Mouse (Mus musculus): ENCODE measurements around the gene Msantd1. TPM values are rescaled to one million over a fixed set of nuclear protein-coding genes. Genes with fewer than 3 reads are reported as not detected.

Msantd1 gene
- total RNA-seq, 2 experiments from 2014 or later: 10.1 to 10.3 TPM

DNA sequence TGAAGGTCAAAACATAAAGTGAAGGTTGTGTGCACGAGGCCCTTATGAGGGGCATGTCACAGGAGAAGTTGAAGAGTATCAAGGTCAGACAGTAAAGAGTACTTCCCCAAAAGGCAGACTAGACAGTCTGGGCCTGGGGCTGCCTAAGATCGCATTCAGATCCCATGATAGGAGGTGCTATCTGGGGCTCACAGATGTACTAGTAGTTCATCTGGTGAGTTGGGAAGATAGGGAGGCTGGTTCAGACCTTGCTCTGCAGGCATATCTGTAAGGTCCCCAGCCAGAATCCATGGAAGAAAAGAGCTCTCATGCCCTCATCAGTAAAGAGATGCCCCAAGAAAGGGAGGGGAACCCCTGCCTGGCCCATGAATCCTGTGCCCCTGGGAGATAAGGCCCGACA, 11.0 kb downstream of the Msantd1 start:
- DNase-seq (ENCODE audit: low spot score in 2 of 2): no peak
- intact Hi-C loops (cut with DNase I): loop anchor here (5.0 to 10.0 kb wide), 2 partner anchors 66 to 104 kb away; no protein-coding TSS in a partner anchor

DNA sequence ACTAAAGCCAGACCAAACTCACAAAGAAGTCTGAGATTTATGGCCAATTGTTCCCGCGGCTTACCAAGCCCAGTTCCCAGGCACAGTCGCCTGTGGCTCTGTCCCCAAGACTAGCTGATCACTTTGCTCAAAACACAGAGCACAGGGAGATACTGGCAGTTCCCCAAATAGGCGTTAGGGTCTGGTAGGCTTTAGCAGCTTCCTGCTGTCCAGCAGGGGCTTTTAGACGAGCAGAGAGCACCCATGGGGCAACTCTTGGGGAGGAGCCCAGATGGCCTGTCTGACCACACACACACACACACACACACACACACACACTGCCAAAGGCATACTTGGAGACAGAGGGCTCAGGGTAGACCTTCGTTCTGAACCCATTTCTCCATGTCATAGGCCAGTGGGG, 14.7 kb downstream of the Msantd1 start:
- intact Hi-C loops (cut with DNase I): no loop called here
- DNase-seq (ENCODE audit: low spot score in 2 of 2): no peak

DNA sequence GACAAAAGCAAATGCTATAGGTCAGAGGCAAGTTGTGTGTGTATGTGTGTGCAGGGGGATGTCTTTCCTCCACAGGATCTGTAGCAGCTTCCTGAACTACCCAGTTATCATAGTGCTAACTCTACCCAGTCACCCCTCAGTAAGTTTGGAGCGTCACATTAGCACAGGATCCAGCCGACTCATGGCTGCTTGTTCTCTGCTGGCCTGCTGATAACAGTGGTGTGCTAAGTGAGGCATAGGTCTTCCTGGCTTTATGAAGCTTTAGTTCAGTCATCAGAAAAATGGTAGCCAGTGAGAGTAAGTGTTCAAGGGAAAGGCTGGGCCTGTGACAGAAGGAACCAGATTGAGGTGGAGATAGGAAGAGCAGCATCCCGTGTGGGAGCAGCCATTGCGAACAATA, 16.1 kb downstream of the Msantd1 start:
- no peak for DNase-seq (ENCODE audit: low spot score in 2 of 2)
- intact Hi-C loops (cut with DNase I): no loop called here

DNA sequence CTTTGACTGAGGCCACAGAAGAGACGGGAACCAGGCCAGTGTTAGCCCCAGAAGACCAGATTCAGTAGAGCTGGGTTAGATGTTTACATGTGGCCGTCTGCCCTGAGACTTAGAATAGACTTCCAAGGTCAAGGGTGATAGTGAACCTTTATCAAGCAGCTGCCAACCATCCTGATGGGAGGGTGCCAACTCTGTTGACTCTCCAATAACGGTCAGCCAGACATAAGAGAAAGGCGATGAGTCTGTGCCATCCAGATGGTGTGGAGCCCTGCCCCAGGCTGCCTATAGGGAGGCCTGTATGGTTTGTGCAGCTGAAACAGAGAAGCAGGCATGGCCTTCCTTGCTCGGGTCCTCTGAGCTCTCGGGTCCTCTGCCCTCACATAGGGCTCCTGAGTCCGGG, 16.7 kb downstream of the Msantd1 start:
- intact Hi-C loops (cut with DNase I): no loop called here
- DNase-seq (ENCODE audit: low spot score in 2 of 2): no peak

DNA sequence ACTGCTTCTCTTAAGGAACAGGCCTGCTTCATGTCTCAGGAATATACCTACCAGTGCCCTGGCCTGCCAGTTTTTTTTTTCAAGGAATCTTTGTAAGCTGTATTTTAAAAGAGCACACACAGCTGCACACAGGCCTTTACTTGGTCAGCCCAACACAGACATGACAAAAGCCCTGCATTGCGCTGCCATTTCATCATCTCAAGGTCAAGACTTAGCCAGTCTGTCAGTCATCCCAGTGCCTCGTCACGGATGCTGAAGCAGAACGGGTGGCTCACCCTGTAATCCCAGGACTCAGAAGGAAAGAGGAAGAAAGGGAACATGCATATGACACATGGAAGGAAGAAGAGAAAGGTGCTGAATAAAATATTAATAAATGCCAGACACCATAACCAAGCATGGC, 19.8 kb downstream of the Msantd1 start:
- DNase-seq (ENCODE audit: low spot score in 2 of 2): no peak
- intact Hi-C loops (cut with DNase I): no loop called here

DNA sequence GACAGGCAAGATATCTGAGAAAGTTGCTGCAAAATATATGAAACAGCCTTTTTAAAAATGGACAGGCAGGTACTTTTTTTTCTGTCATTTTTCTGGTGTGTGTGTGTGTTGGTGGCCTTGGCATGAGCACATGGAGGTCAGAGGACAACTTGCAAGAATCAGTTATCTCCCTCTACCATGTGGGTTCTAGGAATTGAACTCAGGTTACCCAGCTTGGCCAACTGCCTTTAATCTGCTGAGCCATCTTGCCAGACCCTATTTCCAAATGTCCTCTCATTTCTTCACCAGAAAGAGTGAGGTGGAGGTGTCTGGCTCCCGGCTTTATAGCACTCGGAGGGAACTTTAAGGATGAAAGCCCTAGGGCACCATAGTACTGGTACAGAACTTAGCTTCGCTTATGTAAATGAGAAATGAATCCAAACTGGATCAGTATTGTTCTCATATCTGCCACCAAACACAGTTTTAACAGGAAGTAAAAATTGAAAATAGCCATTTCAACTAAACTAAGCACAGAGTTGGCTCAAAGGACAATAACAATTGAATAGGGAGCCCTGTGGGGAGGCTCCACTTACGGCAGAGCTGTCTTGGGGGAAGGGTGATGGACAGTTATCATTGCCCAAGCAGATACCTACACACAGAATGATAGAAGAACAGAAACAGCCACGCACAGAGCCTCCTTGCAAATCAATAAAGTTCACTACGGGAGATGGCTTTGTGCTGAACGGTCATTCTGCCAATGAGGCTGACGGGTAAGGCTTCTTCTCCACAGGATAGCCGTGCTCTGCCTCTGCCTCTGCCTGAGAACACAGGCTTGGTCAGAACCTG, 22.6 kb downstream of the Msantd1 start:
- DNase-seq (ENCODE audit: low spot score in 2 of 2): no peak
- intact Hi-C loops (cut with DNase I): no loop called here

DNA sequence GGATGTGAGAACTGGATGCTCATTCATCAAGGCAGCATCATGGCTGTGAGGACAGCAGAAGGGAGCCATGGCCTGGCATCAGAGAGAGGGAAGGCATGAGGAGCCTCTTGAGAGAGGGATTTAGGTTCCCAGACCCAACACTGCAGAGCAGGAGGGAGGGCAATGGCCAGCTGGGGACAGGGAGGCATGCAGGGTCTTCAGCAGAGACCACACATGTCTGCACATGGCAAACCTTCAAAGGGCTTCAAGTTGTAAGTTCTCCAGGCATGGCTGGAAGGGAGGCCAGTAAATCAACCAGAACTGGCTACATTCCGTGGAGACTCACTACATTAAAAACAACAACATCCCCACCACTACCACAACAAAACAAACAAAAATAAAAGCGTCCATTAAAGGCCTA, 23.3 kb downstream of the Msantd1 start:
- intact Hi-C loops (cut with DNase I): no loop called here
- DNase-seq (ENCODE audit: low spot score in 2 of 2): no peak

DNA sequence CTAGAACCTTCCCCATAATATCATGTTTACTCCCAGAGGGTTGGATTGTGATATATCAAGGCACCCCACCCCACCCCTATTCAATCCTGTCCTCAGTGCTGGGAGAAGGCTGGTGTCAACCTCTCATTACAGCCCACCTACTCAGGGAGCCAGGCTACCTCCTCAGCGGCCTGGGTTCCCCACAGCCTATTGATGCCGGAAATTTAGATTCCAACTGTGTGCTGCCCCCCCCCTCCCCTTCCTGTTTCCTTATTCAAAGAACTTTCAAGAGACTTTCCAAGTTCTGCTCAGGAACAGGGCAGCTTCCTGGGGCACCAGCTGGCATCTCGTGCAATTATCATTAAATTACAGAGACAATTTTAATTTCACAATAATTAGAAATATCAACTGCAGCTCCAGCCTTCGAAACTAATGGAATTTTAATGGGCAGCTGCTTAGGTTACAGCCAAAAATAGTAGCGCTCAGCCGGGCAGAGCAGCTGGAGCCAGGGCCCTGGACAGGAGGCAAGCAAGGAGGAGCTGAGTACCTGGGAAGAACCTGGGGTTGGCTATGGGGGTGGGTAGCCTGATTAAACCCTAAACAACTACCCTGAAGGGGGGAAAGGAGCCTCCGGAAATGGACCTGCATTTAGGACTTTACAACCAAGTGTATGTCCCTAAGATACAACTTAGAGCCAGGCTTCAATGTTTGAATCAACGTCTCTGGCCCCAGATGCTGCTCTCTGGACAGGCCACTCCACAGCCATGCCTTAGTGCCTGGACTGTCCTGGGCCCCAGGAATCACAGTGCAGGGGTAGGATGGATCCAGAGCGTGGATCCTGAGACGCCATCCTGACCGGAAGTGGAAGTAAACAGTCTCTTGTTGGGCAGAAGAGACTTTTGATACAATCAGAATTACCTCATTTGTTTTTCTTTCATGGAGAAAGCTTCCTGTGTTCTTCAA, 24.0 kb downstream of the Msantd1 start:
- DNase-seq (ENCODE audit: low spot score in 2 of 2): no peak
- intact Hi-C loops (cut with DNase I): no loop called here

DNA sequence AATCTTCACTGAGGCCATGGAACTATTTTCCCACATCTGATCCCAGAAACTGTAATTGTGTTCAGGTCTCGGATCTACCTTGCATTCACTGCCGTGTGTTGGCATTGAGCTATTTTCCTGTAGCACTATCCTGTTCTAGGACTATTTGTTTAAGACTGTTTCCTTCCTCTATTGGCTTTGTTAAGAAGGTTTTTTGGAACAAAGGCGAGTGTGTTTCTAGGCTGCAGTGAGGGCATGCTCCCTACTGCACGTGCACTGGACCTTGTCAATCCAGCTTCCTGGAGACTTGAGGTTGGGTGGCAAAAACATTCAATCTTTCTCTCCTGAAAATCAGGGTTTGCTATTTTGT, 24.6 kb downstream of the Msantd1 start:
- DNase-seq (ENCODE audit: low spot score in 2 of 2): no peak
- intact Hi-C loops (cut with DNase I): no loop called here

DNA sequence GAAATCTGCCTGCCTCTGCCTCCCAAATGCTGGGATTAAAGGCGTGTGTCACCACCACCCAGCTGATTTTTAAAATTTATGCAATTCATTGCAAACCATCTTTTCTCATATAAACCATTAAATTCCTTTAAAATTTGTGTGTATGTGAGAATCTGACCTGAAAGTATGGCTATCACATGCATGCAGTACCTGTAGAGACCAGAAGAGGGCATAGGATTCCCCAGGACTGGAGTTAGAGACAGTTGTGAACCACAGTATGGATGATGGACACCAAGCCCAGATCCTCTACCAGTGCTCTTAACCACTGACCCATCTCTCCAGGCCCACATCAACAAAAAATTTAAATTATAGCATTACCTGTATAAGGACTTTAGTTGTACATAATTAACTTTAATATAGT, 25.6 kb downstream of the Msantd1 start:
- intact Hi-C loops (cut with DNase I): no loop called here
- no peak for DNase-seq (ENCODE audit: low spot score in 2 of 2)

DNA sequence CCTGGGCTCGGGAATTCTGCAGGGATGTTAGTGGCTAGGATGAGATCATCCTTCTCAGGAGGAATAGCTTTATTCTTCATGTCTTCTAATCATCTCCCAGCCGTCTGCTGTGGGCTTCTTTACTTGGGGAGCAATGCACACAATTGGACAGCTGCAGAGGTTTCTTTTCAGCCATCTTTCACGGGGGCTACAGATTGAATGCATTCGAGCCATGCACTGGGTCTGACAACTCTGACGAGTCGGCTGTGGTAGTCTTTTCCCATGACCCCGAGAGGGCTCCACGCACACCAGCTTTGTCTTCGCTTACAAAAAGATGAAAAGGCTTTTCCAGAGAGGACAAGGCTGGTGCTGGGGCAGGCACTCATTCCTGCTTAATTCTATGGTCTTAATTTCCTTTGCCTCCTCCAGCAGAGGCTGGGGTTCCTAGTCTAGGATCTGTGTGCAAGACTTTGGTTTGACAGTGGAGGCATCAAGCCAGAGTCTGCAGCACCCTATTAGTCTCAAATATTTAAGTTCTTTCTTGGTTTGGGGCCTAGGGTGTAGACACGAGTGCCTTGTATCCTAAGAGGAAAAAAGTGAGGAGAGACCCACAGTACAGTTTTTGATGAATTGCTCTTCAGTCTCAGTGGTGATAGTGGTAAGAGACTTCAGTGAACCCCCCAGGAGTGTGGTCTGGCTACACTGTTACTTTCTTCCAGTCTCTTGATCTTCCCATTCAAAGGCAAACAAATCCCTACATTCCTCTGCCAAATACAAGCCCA, 34.1 kb downstream of the Msantd1 start:
- DNase-seq (ENCODE audit: low spot score in 2 of 2): no peak
- intact Hi-C loops (cut with DNase I): no loop called here

DNA sequence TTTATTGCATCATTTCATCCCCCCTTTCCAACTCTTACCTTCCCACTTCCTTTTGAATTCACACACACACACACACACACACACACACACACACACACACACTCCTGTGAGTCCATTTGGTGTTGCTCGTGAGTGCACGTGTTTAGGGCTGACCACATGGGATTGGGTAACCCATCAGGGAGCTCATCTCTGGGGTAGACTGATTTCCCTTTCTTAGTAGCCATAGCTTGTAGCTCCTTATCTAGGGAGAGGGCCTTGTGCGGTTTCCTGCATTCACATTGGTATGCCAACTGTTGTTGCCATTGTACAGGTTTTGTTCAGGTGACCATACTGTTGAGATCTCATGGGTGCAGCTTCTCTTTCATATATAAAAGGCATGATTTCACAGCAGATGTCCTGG, 35.6 kb downstream of the Msantd1 start:
- intact Hi-C loops (cut with DNase I): no loop called here
- DNase-seq (ENCODE audit: low spot score in 2 of 2): no peak

DNA sequence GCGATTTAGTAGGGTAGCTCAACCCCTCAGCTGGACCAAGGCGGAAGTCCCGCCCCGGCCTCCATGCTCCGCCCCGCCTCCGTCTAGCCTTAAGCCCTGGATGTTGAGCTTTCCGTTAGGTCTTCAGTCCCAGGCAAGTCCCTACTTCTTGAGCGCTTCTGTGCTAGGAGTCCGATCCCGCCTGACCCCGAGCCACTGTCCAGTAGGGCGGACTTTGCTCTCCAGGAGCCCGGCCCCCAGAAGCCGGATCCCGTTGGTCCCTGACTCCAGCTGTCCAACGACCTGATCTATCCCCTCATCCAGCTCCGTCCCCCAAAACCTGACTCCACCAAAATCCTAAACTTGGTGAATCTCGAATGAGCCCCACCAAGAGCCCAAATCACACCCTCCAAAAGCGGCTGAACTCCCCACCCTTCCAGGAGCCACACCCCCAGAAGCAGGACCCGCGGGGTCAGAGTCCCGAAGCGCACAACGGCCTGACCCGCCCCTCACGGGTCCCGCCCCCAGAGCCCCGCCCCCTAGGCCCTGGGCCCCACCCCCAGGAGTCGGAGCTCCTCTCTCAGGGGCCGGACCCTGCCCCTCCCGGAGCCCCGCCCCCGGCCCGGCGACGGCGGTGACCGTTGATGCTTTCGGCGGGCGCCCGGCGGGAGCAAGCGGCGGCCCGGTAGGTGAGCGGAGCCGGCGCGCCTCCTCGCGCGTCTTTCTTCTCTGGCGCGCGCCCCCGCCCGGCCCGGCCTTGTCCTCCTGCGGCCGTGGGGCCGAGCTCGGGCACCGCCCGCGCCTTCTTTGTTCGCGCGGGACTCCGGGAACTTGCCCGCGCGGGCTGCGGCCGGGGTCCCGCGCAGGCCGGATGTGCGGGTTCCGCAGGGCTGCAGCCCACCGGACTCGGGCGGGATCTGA, 41.3 kb downstream of the Msantd1 start, which contains the start of gene Rgs12:
TSS of gene Rgs12 (plus strand) at position 585 of the 900 bp plus-strand sequence.
- DNase-seq (ENCODE audit: low spot score in 2 of 2): peak; percentile 26 to 55
- intact Hi-C loops (cut with DNase I): no loop called here

DNA sequence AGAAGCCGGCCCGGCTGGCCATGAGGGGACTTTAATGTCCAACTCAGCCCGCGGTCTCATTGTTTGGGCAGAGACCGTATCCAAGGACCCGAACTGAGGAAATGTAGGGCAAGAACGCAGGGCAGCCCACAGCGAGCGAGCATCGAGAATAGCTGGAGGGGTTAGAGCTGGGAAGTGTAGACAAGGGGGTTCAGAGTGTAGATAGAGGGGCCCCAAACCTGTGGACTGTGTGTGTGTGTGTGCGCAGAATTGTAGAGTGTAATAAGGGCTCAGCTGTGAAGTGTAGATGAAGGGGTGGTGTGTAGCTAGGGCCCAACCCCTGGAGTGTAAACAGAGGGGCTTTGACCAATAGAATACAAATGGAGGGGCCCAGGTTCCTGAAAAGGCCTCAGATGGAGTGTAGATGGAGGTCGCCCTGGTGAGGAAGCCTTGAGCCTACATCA, 42.0 kb downstream of the Msantd1 start:
- intact Hi-C loops (cut with DNase I): no loop called here
- DNase-seq (ENCODE audit: low spot score in 2 of 2): no peak

DNA sequence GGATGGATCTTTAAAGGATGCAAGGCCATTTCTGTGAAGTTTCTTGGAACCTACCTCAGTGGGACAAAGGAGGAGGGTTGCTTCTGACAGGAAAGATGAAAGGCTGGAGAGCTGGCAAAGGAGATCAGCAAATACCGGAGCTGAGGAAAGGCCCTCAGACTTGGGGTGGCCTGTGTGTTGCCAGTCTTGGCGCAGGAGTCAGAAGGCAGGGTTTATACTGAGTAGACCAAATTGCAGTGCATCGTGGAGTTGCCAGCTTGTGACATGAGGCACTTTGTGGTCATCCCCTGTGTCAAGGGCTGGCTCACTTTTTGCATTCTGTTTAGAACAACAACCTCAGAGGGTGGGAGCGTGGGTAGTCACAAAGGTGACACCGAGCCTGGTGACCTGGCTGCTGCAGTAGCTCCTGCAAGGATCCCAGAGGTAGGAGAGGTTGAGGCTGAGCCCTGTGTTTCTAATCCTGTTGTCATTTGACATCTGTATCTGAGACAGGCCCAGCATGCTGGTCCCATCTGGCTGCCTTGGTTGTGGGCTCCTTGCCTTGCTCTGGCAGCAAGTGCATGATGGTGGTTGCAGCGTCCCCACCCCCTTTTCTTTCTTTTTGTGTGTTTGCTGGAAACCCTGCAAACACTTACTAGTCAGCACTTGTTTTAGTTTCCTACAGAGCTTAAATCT, 42.8 kb downstream of the Msantd1 start:
- intact Hi-C loops (cut with DNase I): no loop called here
- no peak for DNase-seq (ENCODE audit: low spot score in 2 of 2)

DNA sequence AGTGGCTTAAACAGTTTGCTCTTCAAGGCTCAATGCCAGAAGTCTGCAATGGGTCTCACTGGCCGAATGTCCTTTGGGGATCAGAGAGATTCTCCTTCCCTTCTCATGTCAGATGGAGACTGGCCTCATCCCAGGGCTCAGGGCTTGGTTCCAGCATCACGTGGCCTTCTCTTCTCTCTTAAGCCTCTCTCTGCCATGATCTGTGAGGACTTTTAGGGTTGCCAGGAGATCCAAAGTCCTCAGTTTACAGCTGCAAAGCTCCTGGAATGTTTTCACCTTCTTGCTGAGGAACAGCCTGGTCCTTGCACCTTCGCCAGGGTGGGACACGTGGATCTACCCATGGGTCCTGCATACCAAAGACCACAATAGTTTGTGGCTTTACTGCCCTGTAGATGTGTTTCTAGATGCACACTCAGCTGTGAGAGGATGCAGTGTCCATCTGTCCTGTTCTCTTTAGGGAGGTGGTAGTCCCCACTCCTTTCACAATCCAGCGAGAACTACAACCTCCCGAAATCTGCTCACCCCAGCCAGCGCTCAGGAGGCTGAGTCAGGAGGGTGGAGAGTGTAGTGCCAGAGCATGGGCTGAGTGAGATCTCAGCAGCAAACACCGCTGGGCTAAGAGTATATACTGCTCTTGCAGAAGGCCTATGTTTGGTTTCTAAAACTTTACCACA, 43.5 kb downstream of the Msantd1 start:
- DNase-seq (ENCODE audit: low spot score in 2 of 2): no peak
- intact Hi-C loops (cut with DNase I): no loop called here

DNA sequence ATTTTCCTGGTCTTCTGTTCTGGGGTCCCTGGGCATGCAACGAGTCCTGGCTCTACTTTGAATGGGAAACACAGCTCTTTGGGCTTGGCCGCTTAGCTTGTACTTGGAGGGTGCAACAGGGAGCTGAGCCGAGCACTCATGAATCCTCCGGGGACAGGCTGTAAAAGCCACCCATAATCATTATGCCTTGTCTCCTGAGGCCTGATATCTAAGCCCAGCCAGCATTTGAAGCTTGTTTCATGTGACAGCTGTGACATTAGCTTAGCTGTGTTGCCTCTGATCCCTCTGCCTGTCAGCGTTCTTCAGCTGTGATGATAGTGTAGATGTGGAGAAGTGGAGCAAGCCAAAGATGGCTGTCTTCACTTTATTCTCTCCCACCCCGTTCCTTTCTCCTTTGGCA, 46.7 kb downstream of the Msantd1 start:
- intact Hi-C loops (cut with DNase I): no loop called here
- no peak for DNase-seq (ENCODE audit: low spot score in 2 of 2)

DNA sequence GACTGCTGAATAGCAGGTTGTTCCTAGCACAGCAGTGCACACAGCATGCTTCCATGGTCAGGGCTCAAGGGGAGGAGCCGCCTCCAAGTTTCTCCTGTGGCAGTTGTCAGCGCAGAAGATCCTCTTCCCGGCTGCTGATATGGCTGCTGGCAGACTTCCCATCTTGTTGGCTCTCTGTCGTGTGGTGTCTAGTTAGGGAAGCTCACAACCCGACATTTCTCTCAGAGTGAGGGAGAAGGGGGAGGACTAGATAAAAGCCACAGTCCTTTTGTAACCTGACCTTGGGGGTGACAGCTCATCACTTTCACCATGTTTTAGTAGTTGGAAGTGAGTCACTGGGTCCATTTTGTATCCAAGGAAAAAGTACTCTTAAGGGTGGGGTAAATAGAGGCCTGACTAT, 47.8 kb downstream of the Msantd1 start:
- DNase-seq (ENCODE audit: low spot score in 2 of 2): peak in 1 of 2 experiments; percentile 41

More for the DNA sequence above, 47.8 kb downstream of the Msantd1 start:
- intact Hi-C loops (cut with DNase I): no loop called here
